Mouse (Mus musculus): ENCODE measurements around the gene Xrra1.

DNA sequence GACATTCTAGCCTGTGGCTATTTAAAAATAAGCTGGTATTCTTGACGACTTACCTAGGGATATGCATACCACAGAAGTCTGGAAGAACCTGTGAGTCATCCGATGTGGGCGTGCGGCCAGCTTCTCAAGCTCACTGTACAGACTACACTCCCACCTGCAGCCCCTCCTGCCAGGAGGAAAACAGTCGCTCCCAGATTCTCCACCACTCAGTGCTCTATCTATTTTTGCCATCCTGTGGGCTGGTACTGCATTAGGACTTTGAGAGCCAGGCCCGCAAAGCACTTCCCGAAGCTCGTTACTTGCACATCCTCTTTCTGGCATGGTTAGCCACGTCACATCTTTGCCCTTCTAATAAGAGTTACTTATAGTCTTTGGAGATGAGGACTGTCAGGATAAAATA, 88.4 kb downstream of the Xrra1 start:
- TF ChIP-seq CTCF (IDR thresholded peaks at IDR 0.05; ENCODE audit: borderline replicate concordance, insufficient read depth, low read length) (no peak), POLR2A (IDR thresholded peaks at IDR 0.05; ENCODE audit: low read depth, low read length) (no peak)
